17 mouse cellular contexts compared by ENCODE assay signal in genomic region chr9:83485357-83485756, GRCm38 (mm10).
"Had no signal": no experiment of that assay in that cellular context is flagged by ENCODE, and none has a peak within 500 bp of the region (broad histone marks: within the 10 kb centered on the region; RNA-seq: fewer than 3 reads in every experiment).

No protein-coding gene starts in this region.

- H3K27me3 ChIP-seq: lung, embryonic 15.5 days; megakaryocyte, embryonic 14.5 days; midbrain, embryonic 13.5 days; midbrain, embryonic 15.5 days; neural tube, embryonic 12.5 days; stomach, embryonic 15.5 days had no signal

- H3K9me3 ChIP-seq: lung, embryonic 15.5 days; megakaryocyte, embryonic 14.5 days; midbrain, embryonic 13.5 days; midbrain, embryonic 15.5 days; neural tube, embryonic 12.5 days; stomach, embryonic 15.5 days had no signal

- H3K4me1 ChIP-seq: neural tube, embryonic 12.5 days; stomach, embryonic 15.5 days had no signal

- ATAC-seq: liver, postnatal 0 days; lung, postnatal 0 days; midbrain, embryonic 13.5 days; midbrain, embryonic 15.5 days had no signal

- H3K27ac ChIP-seq: lung, embryonic 15.5 days; macrophage; midbrain, embryonic 13.5 days; midbrain, embryonic 15.5 days; neural tube, embryonic 12.5 days; stomach, embryonic 15.5 days had no signal

- H3K4me2 ChIP-seq: lung, embryonic 15.5 days; midbrain, embryonic 11.5 days; midbrain, embryonic 13.5 days; midbrain, embryonic 15.5 days; neural tube, embryonic 12.5 days; stomach, embryonic 15.5 days had no signal

- DNase-seq: liver, postnatal 0 days; lung, adult 2 months; lung, postnatal 14 days; lung, postnatal 36 days; right cerebral cortex, postnatal 14 days; thymus, adult 18-20 months; thymus, postnatal 25 days; thymus, postnatal 4 days had no signal

- H3K36me3 ChIP-seq: lung, embryonic 15.5 days; midbrain, embryonic 13.5 days; midbrain, embryonic 15.5 days; neural tube, embryonic 12.5 days; stomach, embryonic 15.5 days had no signal

- H3K9ac ChIP-seq: liver, postnatal 0 days; lung, embryonic 15.5 days; midbrain, embryonic 13.5 days; midbrain, embryonic 15.5 days; neural tube, embryonic 12.5 days; stomach, embryonic 15.5 days had no signal

- H3K4me3 ChIP-seq: lung, embryonic 15.5 days; megakaryocyte, embryonic 14.5 days; midbrain, embryonic 13.5 days; midbrain, embryonic 15.5 days; neural tube, embryonic 12.5 days; stomach, embryonic 15.5 days had no signal
